Mouse (Mus musculus) kidney, postnatal 25 days (tissue): Measurements from ENCODE around the gene Chst12.

Experiments
- DNase-seq, 2 experiments: peaks; one replicate each; pipeline ENCODE4 v3.0.0; 2021; ENCODE audit warnings: mixed read lengths in 2 of 2

The Chst12 gene

GRCm38 (mm10) chr5:140572611-140573010 lies 67.3 kb downstream of the Chst12 start:
- peak; percentile 47 to 75 for DNase-seq
